Mouse (Mus musculus) neural tube, embryonic 10.5 days (tissue): ENCODE results near the gene Gm36864.
"Not testable (repeated sequence)": the region's sequence is repeated elsewhere in the genome, so short reads cannot be mapped to it uniquely, and the experiment has no call there.

Source experiments
- DNase-seq: peaks from one replicate; pipeline ENCODE4 v3.0.0-alpha.2; 2017; ENCODE audit warnings: low spot score; ENCODE audit errors: extremely low spot score

Gm36864 gene

GRCm38 (mm10) chr7:44235909-44236308 lies at the start of gene Gm36864:
Gene Gm36864 (plus strand): TSS chr7:44236177.
- no peak for DNase-seq

- DNase-seq, result not testable (repeated sequence)
These were observed 49.5 kb upstream of the Gm36864 start for GRCm38 (mm10) chr7:44186516-44186915.

- not testable (repeated sequence) for DNase-seq
These were observed 48.0 kb upstream of the Gm36864 start, which contains the start of gene Klk1b24 for GRCm38 (mm10) chr7:44187936-44188335. Gene Klk1b24 (plus strand): TSS chr7:44188236.

GRCm38 (mm10) chr7:44193466-44193865 lies 42.5 kb upstream of the Gm36864 start:
- DNase-seq, result not testable (repeated sequence)

GRCm38 (mm10) chr7:44197891-44198290 lies 38.1 kb upstream of the Gm36864 start, which contains the start of gene Klk1b3:
Gene Klk1b3 (plus strand): TSS chr7:44198191.
- DNase-seq, result no peak

GRCm38 (mm10) chr7:44207135-44207534 lies 28.8 kb upstream of the Gm36864 start, which contains the start of gene Klk1b4:
Gene Klk1b4 (plus strand): TSS chr7:44207435.
- not testable (repeated sequence) for DNase-seq

- DNase-seq, result no peak
These were observed 27.7 kb upstream of the Gm36864 start for GRCm38 (mm10) chr7:44208307-44208706.

GRCm38 (mm10) chr7:44215645-44216044 lies 20.3 kb upstream of the Gm36864 start, which contains the start of gene Klk1b5:
Gene Klk1b5 (plus strand): TSS chr7:44215945.
- no peak for DNase-seq

- not testable (repeated sequence) for DNase-seq
These were observed 14.4 kb upstream of the Gm36864 start for GRCm38 (mm10) chr7:44221601-44222000.

- not testable (repeated sequence) for DNase-seq
These were observed 13.6 kb upstream of the Gm36864 start for GRCm38 (mm10) chr7:44222335-44222734.

- no peak for DNase-seq
These were observed 10.9 kb upstream of the Gm36864 start, which contains the start of gene Klk1 for GRCm38 (mm10) chr7:44225076-44225475. Gene Klk1 (plus strand): TSS chr7:44225360.

GRCm38 (mm10) chr7:44239913-44240312 lies 3.9 kb downstream of the Gm36864 start:
- no peak for DNase-seq

GRCm38 (mm10) chr7:44240712-44241111 lies 4.7 kb downstream of the Gm36864 start:
- no peak for DNase-seq

GRCm38 (mm10) chr7:44241163-44241562 lies 5.2 kb downstream of the Gm36864 start:
- DNase-seq, result no peak

GRCm38 (mm10) chr7:44244080-44244479 lies 8.1 kb downstream of the Gm36864 start:
- no peak for DNase-seq

GRCm38 (mm10) chr7:44246055-44246983 lies 10.3 kb downstream of the Gm36864 start, which contains the start of the genes 1700028J19Rik and 2410002F23Rik:
Gene 1700028J19Rik (minus strand): TSS chr7:44246695.
Gene 2410002F23Rik (plus strand): TSS chr7:44246722.
- peak; percentile 93 for DNase-seq

GRCm38 (mm10) chr7:44246984-44247470 lies 11.1 kb downstream of the Gm36864 start:
- no peak for DNase-seq

GRCm38 (mm10) chr7:44247971-44248370 lies 12.0 kb downstream of the Gm36864 start:
- DNase-seq, result no peak

GRCm38 (mm10) chr7:44249248-44249647 lies 13.3 kb downstream of the Gm36864 start:
- DNase-seq, result no peak

- DNase-seq, result not testable (repeated sequence)
These were observed 14.8 kb downstream of the Gm36864 start for GRCm38 (mm10) chr7:44250732-44251275.

GRCm38 (mm10) chr7:44253023-44253616 lies 17.1 kb downstream of the Gm36864 start:
- no peak for DNase-seq
